Mouse (Mus musculus) kidney, adult 18-20 months (tissue): ENCODE results near the gene Csrnp1.
"Not testable (repeated sequence)": the region's sequence is repeated elsewhere in the genome, so short reads cannot be mapped to it uniquely, and the experiment has no call there.

Source experiments
- DNase-seq: peaks from one replicate; pipeline ENCODE4 v3.0.0; 2021

The Csrnp1 gene

DNA sequence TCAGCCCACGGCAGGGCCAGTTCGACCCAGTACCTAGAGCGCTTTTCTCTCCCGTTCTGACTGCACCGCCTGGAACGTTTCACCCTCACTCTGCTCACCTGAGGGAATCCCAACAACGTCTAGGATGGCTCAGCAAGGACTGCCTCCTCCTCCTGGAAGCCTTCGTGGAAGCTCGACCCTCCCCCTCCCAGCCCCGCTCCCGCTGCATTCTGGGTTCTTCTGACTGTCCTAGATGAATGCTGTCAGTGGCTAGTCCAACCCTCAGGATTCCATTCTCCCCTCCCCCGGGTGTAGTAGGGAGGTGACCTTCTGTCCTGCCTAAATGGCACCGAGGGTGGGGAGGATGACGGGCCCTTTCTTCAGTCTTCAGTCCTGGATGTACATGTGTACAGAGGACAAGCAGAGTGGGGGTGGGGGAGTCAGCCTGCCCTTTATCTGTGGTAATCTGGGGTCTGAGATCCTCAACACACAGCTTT, at the start of gene Csrnp1:
Gene Csrnp1, minus strand, starts transcription at position 123 of the 476 bp plus-strand sequence.
- no peak for DNase-seq

DNA sequence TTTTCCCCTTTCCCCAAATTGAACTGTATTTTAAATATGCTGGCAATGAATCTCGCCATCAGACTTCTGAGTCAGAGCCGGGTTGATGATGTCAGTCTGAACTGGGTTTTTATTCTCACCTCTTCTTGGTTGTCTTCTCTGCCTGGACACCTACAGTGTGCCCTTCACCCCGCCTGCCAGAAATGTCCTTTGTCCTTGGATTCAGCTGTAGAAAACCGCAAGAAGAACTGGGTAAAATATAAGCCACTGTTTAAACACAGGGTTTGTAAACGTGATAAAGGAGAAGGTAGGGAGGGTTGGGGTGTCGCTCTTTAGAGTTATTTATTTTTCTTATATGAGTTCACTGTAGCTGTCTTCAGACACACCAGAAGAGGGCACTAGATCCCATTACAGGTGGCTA, 48.3 kb upstream of the Csrnp1 start:
- DNase-seq: no peak

- no peak for DNase-seq
These were observed 46.0 kb upstream of the Csrnp1 start for GRCm38 (mm10) chr9:120030421-120030820.

- DNase-seq: no peak
These were observed 45.4 kb upstream of the Csrnp1 start for GRCm38 (mm10) chr9:120029880-120030279.

GRCm38 (mm10) chr9:120027401-120028151, 43.1 kb upstream of the Csrnp1 start:
- DNase-seq: peak; percentile 23

DNA sequence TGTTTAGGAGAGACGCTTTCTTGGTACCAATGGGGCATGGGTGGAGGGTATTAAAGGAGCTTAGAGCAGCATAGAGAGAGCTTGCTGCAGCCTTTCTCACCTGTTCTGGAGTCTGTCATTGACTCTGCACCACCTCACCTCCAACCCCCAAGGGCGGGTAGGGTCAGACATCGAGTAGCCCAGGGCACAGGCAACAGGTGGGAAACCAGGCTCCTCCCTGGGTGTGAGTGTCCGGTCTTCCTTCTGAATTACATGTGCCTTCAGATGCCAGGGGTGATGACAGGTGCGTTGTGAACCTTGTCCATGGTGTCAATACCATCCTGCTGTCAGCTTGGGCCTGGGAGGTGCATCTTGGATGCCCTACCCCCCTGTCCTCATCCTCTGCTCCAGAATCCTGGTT, 40.2 kb upstream of the Csrnp1 start:
- DNase-seq: no peak

GRCm38 (mm10) chr9:120024171-120024570, 39.7 kb upstream of the Csrnp1 start:
- DNase-seq: no peak

GRCm38 (mm10) chr9:120023086-120023811, 38.8 kb upstream of the Csrnp1 start, which contains the start of gene Xirp1:
Gene Xirp1, minus strand, starts transcription at chr9:120023598.
- DNase-seq: no peak

DNA sequence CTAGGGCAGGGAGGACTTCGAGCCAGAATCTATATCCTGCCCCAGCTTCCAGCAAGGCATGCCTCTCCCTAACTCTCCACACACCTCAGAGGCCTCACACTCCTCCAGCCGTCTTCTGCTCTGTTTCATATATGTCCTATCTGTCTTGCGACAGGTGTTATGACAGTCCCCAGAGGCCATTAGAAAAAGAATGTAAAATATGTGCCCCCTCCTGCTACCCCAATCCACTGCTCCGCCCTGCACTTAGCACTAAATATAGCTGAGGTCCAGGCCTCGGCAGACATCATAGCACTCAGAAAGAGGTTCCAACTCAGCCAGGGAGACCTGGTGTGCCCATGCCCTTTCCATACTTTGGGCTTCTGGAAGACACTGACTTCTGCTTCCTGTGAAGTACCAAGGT, 36.7 kb upstream of the Csrnp1 start:
- no peak for DNase-seq

DNA sequence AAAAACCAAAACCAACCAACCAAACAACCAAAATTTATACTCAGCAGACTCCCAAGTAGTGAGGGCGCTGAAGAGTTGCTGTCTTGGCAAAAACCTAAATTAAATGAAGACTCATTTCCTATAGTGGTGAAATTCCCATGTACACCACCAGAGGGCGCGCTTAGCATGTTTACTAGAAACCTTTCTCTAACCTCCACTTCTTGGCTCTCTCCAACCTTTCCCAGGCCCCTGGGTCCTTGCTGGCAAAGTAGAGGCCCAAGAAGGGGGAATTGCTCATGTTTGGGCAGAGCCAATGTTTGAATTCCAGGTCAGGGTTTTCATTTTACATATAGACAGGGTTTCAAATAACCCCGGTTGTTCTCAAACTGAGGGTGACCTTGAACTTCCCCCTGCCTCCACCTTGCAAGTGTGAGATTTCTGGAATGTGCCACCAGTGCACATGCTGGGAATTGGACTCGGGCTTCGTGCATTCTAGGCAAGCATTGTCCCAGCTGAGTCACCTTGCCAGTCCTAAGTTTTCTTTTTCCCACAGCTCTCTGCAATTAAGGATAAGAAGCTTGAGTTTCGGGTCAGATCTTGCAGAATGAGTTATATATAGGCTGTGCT, 35.9 kb upstream of the Csrnp1 start:
- peak; percentile 81 for DNase-seq

DNA sequence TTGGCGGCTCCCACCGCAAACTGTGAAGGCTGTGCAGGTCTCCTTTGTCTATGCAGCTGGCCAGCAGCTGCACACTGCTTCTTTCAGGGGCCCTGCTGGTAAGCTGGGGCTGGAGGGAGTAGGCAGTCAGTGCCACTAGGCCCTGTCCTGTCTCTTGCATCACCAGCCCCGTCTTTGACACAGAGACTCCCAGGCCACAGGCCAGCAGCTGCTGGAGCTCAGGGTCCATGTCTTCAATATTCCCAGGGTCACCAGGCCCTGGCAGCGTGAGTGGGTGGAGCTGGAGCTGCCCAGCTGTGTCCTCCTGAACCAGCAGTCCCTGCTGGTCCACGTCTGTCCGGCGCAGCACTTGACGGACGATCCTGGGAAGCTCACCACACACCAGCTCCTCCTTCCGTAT, 32.5 kb upstream of the Csrnp1 start:
- no peak for DNase-seq

GRCm38 (mm10) chr9:120014828-120015227, 30.4 kb upstream of the Csrnp1 start:
- no peak for DNase-seq

- DNase-seq: no peak
These were observed 28.9 kb upstream of the Csrnp1 start for GRCm38 (mm10) chr9:120013251-120013820.

DNA sequence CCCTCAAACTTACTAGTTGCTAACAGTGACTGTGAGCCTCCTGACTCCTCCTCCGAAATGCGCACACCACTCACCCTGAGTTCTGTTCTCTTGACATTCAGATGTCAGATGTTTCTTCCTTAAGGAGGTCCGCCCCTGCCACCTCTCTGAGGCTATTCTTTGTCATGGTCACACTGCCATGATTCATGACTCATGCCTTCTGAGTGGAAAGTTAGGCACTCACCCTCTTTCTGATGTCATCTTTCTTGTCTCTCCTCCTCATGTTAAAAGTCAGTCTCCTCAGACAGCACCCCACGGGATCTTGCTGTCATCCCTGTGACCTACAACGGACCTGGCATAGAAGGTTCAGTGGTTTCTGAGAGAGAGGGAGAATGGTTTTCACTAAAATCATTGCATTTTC, 28.3 kb upstream of the Csrnp1 start:
- DNase-seq: no peak

DNA sequence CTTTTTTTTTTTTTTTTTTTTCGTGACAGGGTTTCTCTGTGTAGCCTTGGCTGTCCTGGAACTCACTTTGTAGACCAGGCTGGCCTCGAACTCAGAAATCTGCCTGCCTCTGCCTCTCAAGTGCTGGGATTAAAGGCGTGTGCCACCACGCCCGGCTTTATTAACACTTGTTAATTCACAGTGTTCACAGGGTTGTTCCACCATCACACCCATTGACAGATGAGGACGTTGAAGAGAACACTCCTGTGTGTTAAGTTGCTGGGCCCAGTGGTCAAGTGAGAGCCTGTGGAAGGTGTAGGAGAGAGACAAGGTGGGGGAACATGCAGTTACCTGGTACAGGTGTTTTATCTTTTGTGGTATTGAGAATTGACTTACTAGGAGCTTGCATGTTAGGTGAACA, 27.7 kb upstream of the Csrnp1 start:
- not testable (repeated sequence) for DNase-seq

DNA sequence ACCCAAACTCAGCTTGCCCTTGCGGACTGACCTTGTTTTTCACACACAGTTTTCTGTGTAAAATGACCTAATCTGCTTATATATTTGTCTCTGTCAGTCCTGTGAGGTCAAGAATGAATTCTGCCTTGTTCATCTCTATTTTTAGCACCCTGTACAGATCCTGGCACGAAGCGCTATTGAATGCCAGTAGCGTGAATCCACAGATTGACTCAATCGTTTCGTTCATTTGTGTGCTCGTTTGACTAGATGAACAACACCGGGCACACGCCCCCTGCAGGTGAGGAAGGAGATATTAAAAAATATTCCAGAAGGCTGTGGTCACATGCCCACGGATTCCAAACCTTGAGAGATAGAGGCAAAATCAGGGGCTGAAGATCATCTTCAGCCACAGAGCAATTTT, 27.1 kb upstream of the Csrnp1 start:
- no peak for DNase-seq

GRCm38 (mm10) chr9:120010781-120011511, 26.5 kb upstream of the Csrnp1 start:
- DNase-seq: peak; percentile 100

DNA sequence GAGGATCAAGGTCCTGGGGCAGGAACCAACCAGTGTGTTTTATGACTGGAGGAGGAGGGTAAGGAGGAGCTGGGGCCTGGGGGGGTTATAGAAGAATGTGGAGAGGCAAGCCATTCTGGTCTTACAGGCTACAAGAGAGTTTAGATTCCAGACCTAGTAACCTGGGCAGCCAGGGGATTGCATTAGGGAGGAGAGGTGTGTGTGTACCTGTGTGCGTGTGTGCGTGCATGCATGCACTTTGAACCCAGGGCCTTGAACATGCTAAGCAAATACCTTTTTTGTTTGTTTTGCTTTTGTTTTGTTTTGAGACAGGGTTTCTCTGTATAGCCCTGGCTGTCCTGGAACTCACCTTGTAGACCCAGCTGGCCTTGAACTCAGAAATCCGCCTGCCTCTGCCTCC, 25.4 kb upstream of the Csrnp1 start:
- DNase-seq: no peak

GRCm38 (mm10) chr9:120009226-120009841, 24.9 kb upstream of the Csrnp1 start:
- DNase-seq: no peak

- DNase-seq: no peak
These were observed 23.4 kb upstream of the Csrnp1 start for GRCm38 (mm10) chr9:120007833-120008232.

DNA sequence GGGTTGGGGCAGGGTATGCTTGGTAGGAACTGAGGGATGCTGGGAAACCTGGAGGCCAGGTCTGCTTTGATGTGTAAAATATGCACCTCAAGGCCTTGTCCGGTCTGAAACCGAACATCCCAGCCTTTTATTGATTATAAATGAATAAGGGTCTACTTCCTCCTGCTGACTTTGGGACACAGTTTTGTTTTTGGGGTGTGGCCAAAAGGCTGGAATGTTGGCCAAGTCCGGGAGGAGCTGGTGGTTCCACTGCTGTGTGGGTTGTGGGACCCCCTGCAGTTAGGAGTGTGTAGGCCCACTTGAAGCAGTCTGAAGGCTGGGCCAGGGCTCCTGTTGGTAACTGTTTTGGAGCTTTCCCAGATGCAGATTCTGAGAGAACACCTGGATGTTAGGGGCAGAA, 21.5 kb upstream of the Csrnp1 start:
- DNase-seq: no peak

DNA sequence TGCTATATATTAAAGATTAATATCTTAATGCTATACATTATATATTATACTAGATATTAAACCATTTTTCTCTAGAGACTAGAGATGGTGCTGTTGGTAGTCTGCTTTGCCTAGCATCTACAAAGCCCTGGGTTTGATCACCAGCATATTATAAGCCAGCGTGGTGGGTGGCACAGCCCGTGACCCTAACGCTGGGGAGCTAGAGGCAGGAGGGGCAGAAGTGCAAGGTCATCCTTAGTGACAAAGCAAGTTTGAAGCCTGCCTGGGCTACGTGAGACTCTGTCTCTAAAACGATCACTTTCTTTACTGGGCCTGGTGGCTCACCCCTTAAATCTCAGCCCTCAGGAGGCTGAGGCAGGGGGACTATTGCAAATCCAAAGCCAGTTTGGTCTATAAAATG, 18.4 kb upstream of the Csrnp1 start:
- no peak for DNase-seq
